Mouse (Mus musculus) neural tube, embryonic 12.5 days (tissue): ENCODE measurements around the gene Ttbk1. TPM values are rescaled to one million over a fixed set of nuclear protein-coding genes. Genes with fewer than 3 reads are reported as not detected.

Source experiments
- polyA plus RNA-seq: library from polyadenylated mRNA; unstranded; fragments of >200 nt; fragmentation: Nextera tagmentation; extraction: Ambion mirVana; gene quantifications from 2 replicates; pipeline ENCODE4 v1.2.1, GENCODE M21; 2016

The Ttbk1 gene
- polyA plus RNA-seq, 1 experiment from 2014 or later, result 6.2 TPM

Other genes starting within 250 kb of the Ttbk1 start
- gene Polr1c, start 239.6 kb downstream of the Ttbk1 start, polyA plus RNA-seq, result 85.3 and 87.0 TPM in 2 replicates
- gene Yipf3, start 239.6 kb downstream of the Ttbk1 start, polyA plus RNA-seq, result 73.9 and 76.7 TPM in 2 replicates
- 3.4 and 3.6 TPM in 2 replicates for gene Lrrc73, start 234.1 kb downstream of the Ttbk1 start, polyA plus RNA-seq
- 48.0 and 50.2 TPM in 2 replicates for gene Tjap1, start 204.6 kb downstream of the Ttbk1 start, polyA plus RNA-seq
- 3.4 and 3.9 TPM in 2 replicates for gene Dlk2, start 190.3 kb downstream of the Ttbk1 start, polyA plus RNA-seq
- 9.1 and 10.0 TPM in 2 replicates for gene Abcc10, start 159.3 kb downstream of the Ttbk1 start, polyA plus RNA-seq
- 17.1 and 18.4 TPM in 2 replicates for gene Zfp318, start 103.9 kb downstream of the Ttbk1 start, polyA plus RNA-seq
- 0.74 and 0.75 TPM in 2 replicates for gene Crip3, start 58.7 kb downstream of the Ttbk1 start, polyA plus RNA-seq
- not detected in 2 replicates for gene Slc22a7, start 49.2 kb downstream of the Ttbk1 start, polyA plus RNA-seq
- gene Dnph1, start 9.0 kb upstream of the Ttbk1 start, polyA plus RNA-seq, result 40.5 and 42.3 TPM in 2 replicates
- gene Cul9, start 58.7 kb upstream of the Ttbk1 start, polyA plus RNA-seq, result 13.4 and 15.3 TPM in 2 replicates
- 5.6 and 8.4 TPM in 2 replicates for gene Srf, start 68.5 kb upstream of the Ttbk1 start, polyA plus RNA-seq
- 68.3 and 69.7 TPM in 2 replicates for gene Ptk7, start 141.8 kb upstream of the Ttbk1 start, polyA plus RNA-seq
- gene Klc4, start 158.3 kb upstream of the Ttbk1 start, polyA plus RNA-seq, result 45.2 and 47.4 TPM in 2 replicates
- gene Mrpl2, start 158.6 kb upstream of the Ttbk1 start, polyA plus RNA-seq, result 76.9 and 86.9 TPM in 2 replicates
- gene Cul7, start 162.7 kb upstream of the Ttbk1 start, polyA plus RNA-seq, result 42.0 and 45.2 TPM in 2 replicates
- 52.1 and 54.1 TPM in 2 replicates for gene Rrp36, start 186.7 kb upstream of the Ttbk1 start, polyA plus RNA-seq
- 178 and 189 TPM in 2 replicates for gene Mea1, start 191.1 kb upstream of the Ttbk1 start, polyA plus RNA-seq
- 146 and 148 TPM in 2 replicates for gene Klhdc3, start 193.2 kb upstream of the Ttbk1 start, polyA plus RNA-seq
- 89.5 and 107 TPM in 2 replicates for gene Ppp2r5d, start 217.4 kb upstream of the Ttbk1 start, polyA plus RNA-seq
- gene Pex6, start 223.8 kb upstream of the Ttbk1 start, polyA plus RNA-seq, result 35.8 and 36.9 TPM in 2 replicates
- gene Gnmt, start 241.5 kb upstream of the Ttbk1 start, polyA plus RNA-seq, result 0.43 and 0.49 TPM in 2 replicates